Mouse (Mus musculus): ENCODE measurements around the gene Zfp706.

Gene Zfp706

DNA sequence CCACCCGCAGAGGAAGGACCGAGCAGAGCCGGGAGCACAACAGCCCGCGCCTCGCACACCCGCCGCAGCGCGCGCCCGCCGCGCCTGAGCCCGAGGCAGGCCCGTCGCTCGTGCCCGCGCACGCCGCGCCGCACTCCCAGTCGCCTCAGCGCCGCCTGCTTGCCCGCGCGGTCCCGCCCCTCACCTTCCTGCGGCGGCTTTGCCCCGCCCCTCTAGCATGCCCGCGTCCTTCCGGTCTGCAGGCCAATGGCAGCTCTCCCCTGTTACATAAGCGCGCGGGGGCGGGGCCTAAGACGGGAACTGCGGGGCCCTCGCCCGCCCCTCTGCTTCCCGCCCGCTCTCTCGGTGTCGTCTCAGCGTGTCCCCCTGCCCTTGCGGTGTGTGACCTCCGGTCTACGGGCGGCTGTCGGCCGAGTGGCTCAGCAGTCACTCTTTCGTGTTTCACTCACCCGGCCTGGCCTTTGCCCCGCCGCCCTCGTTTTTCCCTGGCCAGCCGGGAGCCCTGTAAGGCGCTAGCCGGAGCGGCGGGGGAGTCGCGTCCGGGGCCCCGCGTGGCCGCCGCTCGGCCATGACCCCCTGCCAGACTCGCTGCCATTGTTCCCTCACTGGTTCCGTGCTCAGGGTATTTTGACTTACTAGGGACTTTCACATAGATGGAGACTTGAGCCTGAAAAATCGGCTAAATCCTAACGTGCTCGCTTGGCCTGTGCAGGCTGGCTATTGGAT, at the start of gene Zfp706:
Gene Zfp706 (minus strand): TSS at position 541 of the 726 bp plus-strand sequence.
- DNase-seq (ENCODE audit: low read depth, low spot score) = peak; percentile 96

GRCm38 (mm10) chr15:37054582-37054981, 47.0 kb upstream of the Zfp706 start:
- no peak for DNase-seq (ENCODE audit: low read depth, low spot score)

- peak; percentile 89 for DNase-seq (ENCODE audit: low read depth, low spot score)
Observed at GRCm38 (mm10) chr15:37053085-37053762, 45.7 kb upstream of the Zfp706 start.

DNA sequence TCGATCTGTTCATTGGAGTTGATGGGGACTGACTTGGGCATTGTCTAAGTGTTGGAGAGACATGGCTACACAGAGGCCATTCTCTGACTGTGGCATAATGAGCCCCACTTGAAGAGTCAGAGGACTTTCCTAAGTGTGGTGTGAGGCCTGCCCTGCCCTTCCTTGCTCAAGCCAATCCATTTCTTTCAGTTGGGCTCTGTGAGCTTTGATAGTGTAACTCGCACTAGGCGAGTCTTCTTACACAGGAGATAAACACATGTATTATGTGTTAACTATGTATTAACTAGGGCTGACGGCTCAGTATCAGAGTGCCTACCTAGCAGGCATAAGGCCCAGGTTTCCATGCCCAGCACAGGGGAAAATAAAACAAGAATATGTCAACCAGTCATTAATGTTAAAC, 39.8 kb upstream of the Zfp706 start:
- no peak for DNase-seq (ENCODE audit: low read depth, low spot score)

GRCm38 (mm10) chr15:37046586-37046985, 39.0 kb upstream of the Zfp706 start:
- DNase-seq (ENCODE audit: low read depth, low spot score) = no peak

DNA sequence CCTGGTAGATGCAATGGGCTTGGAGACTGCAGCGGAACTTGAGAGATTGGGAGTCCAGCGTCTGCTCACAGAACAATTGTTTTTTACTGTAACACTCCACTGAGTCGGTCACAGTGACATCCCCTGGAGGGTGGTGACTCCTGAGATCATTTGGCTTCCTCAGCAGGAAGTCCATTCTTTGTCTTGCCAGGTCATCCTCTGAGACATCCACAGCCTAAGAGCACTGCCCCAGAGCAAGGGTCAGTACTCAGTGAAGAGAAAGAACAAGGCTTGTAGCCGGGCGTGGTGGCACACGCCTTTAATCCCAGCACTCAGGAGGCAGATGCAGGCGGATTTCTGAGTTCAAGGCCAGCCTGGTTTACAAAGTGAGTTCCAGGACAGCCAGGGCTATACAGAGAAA, 38.6 kb upstream of the Zfp706 start:
- DNase-seq (ENCODE audit: low read depth, low spot score) = no peak

DNA sequence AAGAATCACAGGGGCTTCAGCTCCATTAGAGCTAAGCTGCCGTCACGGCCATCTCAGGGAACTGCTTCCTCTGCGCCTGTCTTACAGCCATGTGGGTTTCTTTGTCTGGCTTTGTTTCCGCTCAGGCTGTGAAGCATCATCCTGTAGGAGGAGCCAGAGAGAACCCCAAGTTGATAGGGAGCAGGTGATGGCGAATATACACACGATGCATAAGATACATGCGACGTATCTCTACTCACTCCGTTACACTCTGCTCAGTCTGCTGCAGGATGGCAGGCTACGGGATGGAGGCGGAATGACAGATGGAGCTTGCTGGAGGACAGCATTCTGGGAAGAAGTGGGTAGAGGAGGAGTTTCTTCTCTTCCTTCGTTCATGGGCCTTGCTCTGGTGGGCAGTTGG, 37.9 kb upstream of the Zfp706 start:
- peak; percentile 75 for DNase-seq (ENCODE audit: low read depth, low spot score)

DNA sequence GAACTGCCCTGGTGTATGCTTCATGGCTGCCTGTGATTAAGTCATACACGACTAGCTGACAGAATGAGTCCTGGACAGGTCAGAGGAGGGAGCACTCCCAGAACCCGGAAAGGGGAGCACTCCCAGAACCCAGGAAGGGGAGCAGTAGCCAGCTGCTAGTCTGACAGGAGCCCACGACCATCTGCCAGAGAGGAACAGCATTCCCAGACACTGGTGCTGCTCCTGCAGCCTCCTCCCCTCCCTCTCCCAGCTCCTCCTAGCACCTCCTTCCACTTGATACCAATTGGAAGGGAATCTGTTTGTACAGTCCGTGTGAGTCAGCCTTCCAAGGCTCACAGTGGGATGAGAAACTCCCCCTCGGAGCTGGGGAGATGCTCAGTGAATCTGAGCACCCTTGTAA, 35.0 kb upstream of the Zfp706 start:
- peak; percentile 83 for DNase-seq (ENCODE audit: low read depth, low spot score)

DNA sequence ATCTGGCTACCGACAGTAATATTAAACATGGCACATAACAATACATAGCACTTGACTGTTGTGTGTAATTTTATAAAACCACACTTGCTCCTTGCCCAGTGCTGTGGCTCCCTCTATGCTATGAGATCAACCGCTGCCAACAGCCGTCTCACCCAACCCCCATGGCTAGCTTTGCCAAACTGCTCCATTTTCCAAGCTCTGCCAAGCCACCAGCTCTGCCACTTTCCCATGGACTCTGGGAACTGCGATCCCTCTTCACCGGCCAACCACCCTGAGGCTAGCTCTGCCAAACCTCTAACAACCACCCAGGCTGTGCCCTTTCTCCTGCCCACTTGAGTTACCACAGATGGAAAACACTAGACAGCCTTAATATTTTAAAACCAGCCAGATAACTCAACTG, 33.6 kb upstream of the Zfp706 start:
- no peak for DNase-seq (ENCODE audit: low read depth, low spot score)

GRCm38 (mm10) chr15:37038666-37039065, 31.1 kb upstream of the Zfp706 start:
- DNase-seq (ENCODE audit: low read depth, low spot score) = no peak

- DNase-seq (ENCODE audit: low read depth, low spot score) = no peak
Observed at GRCm38 (mm10) chr15:37037704-37038103, 30.1 kb upstream of the Zfp706 start.

DNA sequence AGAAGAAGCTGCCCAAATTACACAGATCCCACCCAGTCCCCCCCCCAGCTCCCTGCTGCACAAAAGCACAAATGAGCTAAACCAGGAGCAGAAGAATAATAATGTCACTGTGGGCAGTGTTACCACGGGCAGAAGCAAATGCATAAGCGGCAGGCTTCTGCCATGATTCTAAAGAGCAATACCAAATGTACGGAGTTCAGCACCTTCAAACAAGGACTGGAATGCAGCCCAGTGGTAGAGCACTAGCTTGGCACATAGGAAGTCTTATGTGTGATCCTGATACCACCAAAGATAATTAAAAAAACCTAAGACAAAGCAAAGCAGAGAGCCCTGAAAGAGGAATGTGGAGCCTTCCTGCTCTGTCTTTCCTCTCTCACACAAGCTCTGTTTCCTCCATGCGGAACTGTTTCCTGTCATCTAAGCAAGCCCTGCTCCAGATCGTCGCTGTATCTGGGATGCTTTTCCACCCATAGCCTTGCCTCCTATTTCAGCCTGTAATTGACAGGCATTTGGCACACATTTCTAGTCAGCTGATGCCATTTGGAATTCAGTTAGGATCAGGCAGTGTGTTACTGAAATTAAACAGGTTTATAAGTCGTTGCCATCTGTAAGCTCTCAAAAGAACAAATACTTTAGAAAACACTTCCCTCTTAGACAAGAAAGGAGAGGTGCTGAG, 29.0 kb upstream of the Zfp706 start:
- peak; percentile 76 for DNase-seq (ENCODE audit: low read depth, low spot score)

- DNase-seq (ENCODE audit: low read depth, low spot score) = no peak
Observed at GRCm38 (mm10) chr15:37034155-37034554, 26.6 kb upstream of the Zfp706 start.

DNA sequence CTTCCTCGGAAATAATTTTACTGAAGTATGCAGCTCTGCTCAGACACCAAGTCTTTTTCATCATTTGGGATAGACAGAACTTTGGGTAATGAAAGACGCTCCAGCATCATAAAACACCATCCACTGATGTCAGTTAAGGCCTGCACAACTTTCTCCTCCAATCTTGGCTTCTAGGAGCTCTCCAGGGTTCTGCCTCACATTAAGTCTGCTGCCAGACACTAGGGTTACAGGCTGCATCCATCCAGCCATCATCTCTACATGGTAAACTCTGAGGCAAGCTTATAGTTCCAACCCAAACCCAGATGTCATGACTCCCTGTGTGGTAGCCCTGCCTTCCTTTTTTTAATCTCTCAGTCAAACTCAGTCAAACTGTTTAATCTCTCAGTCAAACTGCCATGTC, 25.9 kb upstream of the Zfp706 start:
- no peak for DNase-seq (ENCODE audit: low read depth, low spot score)

DNA sequence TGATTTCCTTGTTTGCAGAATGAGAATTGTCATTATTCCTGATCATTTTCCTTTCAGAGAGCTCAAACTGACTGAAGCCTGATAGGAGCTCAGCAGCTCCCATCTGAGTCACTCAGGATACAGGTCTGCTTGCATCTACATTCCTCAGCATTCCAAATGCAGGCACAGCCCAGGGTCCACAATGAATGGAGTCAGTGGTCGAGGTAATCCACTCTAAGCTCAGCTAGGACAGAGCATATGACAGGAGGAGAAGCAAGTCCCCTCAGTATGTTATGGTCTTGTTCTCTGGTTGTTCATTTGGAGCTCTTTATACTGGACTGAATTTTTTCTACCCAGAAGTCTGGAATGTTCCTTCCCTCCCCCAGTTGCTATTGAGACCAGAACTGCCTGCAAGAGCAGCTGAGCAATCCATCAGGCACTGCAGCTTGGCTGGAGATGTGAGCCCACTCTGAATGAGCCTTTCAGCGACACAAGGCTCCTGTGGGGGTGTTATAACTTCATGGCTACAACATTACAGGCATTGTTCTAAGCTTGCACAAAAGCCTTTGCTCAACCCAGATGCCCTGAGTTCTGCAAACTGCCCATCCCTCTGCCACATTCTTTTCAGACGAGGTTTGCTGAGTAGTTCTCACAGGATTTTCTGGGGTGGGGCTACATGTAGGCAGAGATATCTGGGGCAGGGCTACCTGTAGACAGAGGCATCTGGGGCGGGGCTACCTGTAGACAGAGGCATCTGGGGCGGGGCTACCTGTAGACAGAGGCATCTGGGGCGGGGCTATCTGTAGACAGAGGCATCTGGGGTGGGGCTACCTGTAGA, 24.0 kb upstream of the Zfp706 start:
- DNase-seq (ENCODE audit: low read depth, low spot score) = peak; percentile 90

DNA sequence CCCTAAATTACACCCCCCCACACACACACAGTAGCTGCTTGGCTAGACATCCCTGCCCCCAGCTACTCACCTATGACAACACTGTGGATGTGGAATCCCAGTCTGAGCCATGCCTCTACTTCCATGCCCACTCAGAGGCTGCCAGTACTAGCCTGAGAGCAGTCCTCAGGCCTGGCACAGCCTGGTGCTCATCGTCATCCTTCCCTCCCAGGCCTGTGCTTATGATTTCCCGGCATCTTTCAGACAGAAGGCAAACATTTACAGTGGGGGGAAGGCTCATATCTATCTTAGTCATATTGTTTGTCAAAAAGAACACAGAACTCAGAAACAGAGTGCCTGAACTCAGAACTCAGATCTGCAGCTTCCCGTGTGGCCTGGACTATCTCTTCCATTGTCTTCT, 23.4 kb upstream of the Zfp706 start:
- no peak for DNase-seq (ENCODE audit: low read depth, low spot score)

GRCm38 (mm10) chr15:37027956-37028355, 20.4 kb upstream of the Zfp706 start:
- DNase-seq (ENCODE audit: low read depth, low spot score) = no peak

GRCm38 (mm10) chr15:37026458-37026857, 18.9 kb upstream of the Zfp706 start:
- no peak for DNase-seq (ENCODE audit: low read depth, low spot score)

DNA sequence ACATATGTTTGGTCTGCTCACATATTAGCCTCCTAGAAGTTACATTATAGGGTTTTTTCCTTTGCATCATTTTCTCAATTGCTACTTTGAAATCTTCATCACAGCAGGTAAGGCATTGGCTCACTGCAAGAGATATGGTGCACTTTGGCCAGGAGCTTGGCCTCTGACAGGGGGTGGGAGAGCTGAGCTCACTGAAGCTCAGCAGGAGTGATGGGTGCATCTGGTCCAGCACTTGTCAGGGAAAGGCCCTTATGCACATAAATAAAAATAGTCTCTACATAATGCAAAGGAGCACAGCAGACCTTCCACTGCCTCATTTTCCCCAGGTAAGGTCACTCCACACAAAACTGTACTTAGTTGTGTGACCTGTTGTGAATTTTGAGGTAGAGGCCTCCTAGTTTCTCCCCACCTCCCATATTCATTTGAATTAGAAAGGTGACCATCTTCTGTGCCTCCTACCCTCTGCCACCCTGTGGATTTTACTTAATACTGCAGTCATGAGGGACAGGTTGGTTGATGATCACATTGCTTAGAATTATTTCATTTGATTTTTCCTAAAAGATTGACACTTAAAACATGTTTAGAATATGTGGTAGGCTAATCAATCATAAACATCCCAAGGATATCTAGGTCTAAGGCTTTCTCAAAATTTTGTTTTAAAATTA, 13.1 kb upstream of the Zfp706 start:
- no peak for DNase-seq (ENCODE audit: low read depth, low spot score)

DNA sequence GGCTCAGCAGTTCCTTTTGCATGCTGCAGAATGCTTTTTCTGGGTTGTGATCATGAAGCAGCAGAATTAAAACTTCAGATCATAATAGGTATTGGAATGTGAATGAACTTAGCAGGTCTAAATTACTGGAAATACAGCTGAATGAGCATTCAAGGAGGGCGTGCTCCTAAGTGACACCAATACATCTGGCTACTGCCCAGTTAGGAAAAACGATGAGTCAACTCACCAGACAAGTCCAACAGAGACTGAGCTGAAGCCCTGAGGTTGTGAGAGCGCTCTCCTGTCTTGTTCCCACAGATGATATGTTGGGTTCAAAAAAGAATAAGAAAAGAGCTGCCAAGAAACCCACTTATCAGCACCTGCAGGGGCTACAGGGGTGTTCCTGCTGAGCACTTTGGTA, 11.9 kb upstream of the Zfp706 start:
- no peak for DNase-seq (ENCODE audit: low read depth, low spot score)

- DNase-seq (ENCODE audit: low read depth, low spot score) = no peak
Observed at GRCm38 (mm10) chr15:37011897-37012296, 4.3 kb upstream of the Zfp706 start.

Measured in telencephalon, adult 2 months (tissue).